Mouse (Mus musculus): ENCODE results near the gene Ntrk1. TPM values are rescaled to one million over a fixed set of nuclear protein-coding genes. Genes with fewer than 3 reads are reported as not detected.

Gene Ntrk1
- polyA plus RNA-seq, 1 experiment, result 3.8 TPM

DNA sequence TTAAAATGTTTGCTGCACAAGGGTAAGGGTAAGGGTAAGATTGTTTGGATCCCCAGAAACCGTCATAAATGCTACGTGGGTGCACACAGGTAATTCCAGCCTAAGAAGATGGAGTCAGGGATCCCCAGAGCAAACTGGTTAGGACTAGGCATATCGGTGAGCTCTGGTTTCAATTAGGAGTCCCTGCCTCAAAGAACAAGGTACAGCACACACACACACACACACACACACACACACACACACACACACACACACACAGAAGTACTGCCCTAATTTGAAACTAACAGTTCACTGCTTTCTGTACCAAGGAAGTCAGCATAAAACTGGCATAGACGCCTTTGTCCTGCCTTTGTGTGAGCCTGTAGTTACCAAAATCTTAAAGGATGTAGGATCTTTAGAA, 17.5 kb upstream of the Ntrk1 start:
- DNase-seq (ENCODE audit: low read depth), result no peak
- TF ChIP-seq CTCF (IDR thresholded peaks at IDR 0.05; ENCODE audit: borderline replicate concordance, extremely low read depth, insufficient read depth, insufficient read length) (no peak), POLR2A (IDR thresholded peaks at IDR 0.05; ENCODE audit: borderline replicate concordance, extremely low read depth, insufficient read depth, insufficient read length, poor library complexity, severe bottlenecking) (no peak)

- no peak for DNase-seq (ENCODE audit: low read depth)
- TF ChIP-seq CTCF (IDR thresholded peaks at IDR 0.05; ENCODE audit: borderline replicate concordance, extremely low read depth, insufficient read depth, insufficient read length) (no peak), POLR2A (IDR thresholded peaks at IDR 0.05; ENCODE audit: borderline replicate concordance, extremely low read depth, insufficient read depth, insufficient read length, poor library complexity, severe bottlenecking) (no peak)
Measured at GRCm38 (mm10) chr3:87811297-87811696, 16.3 kb upstream of the Ntrk1 start.

DNA sequence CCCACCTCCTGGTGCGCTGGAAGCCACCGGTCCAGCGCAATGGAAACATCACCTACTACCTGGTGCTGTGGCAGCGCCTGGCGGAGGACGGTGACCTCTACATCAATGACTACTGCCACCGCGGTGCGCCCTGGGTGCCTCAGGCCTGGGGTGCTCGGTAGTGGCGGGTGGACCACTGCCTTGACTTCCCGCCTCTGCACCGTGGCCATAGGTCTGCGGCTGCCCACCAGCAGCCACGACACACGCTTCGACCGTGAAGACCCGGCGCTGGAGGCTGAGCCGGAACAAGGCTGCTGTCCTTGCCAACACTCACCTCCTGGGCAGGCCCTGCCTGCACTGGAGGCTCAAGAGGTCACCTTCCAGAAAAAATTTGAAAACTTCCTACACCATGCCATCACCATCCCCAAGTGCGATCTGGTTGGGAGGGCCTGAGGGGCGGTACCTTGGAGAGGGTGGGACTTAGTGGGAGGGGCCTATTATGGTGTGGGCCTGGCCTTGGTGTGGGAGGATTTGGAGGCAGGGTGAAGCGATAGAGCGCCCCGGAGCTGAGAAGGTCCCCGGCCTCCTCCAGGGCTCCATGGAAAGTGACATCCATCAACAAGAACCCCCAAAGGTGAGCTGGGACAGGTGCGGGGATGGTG, 14.5 kb upstream of the Ntrk1 start:
- TF ChIP-seq POLR2A (IDR thresholded peaks at IDR 0.05; ENCODE audit: borderline replicate concordance, extremely low read depth, insufficient read depth, insufficient read length, poor library complexity, severe bottlenecking) (no peak), CTCF (IDR thresholded peaks at IDR 0.05; ENCODE audit: borderline replicate concordance, extremely low read depth, insufficient read depth, insufficient read length) (no peak)
- no peak for DNase-seq (ENCODE audit: low read depth)

GRCm38 (mm10) chr3:87804038-87804677, 9.2 kb upstream of the Ntrk1 start:
- DNase-seq (ENCODE audit: low read depth), result no peak
- no peak for TF ChIP-seq CTCF (IDR thresholded peaks at IDR 0.05; ENCODE audit: borderline replicate concordance, extremely low read depth, insufficient read depth, insufficient read length)
- TF ChIP-seq POLR2A (IDR thresholded peaks at IDR 0.05; ENCODE audit: borderline replicate concordance, extremely low read depth, insufficient read depth, insufficient read length, poor library complexity, severe bottlenecking), result no peak

DNA sequence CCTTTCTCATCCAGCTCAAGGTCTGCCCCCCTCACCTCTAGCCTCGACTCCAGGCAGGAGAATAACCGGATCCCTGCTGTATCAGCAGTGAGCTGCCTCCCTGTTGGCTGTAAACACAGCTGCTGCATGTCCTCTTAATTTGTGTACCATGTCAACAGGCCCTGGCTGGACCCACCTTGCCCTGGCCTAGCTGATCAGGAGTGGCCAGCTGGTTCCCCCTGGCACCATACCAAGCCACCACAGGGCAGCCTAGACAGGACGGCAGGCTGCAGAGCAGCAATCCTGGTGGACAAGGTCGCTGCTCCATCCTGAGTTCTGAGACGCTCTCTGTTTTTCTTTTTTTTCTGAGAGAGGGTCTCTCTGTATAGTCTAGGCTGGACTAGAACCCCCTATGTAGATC, 6.7 kb upstream of the Ntrk1 start:
- DNase-seq (ENCODE audit: low read depth), result no peak

GRCm38 (mm10) chr3:87796736-87797334, 1.9 kb upstream of the Ntrk1 start, which contains the start of gene Insrr:
Insrr (plus strand) TSS chr3:87796951.
- DNase-seq (ENCODE audit: low read depth), result no peak
- TF ChIP-seq POLR2A (IDR thresholded peaks at IDR 0.05; ENCODE audit: borderline replicate concordance, extremely low read depth, insufficient read depth, insufficient read length, poor library complexity, severe bottlenecking) (no peak), CTCF (IDR thresholded peaks at IDR 0.05; ENCODE audit: borderline replicate concordance, extremely low read depth, insufficient read depth, insufficient read length) (no peak)

More for the DNA sequence above, 6.7 kb upstream of the Ntrk1 start:
- no peak for TF ChIP-seq POLR2A (IDR thresholded peaks at IDR 0.05; ENCODE audit: borderline replicate concordance, extremely low read depth, insufficient read depth, insufficient read length, poor library complexity, severe bottlenecking)
- no peak for TF ChIP-seq CTCF (IDR thresholded peaks at IDR 0.05; ENCODE audit: borderline replicate concordance, extremely low read depth, insufficient read depth, insufficient read length)

DNA sequence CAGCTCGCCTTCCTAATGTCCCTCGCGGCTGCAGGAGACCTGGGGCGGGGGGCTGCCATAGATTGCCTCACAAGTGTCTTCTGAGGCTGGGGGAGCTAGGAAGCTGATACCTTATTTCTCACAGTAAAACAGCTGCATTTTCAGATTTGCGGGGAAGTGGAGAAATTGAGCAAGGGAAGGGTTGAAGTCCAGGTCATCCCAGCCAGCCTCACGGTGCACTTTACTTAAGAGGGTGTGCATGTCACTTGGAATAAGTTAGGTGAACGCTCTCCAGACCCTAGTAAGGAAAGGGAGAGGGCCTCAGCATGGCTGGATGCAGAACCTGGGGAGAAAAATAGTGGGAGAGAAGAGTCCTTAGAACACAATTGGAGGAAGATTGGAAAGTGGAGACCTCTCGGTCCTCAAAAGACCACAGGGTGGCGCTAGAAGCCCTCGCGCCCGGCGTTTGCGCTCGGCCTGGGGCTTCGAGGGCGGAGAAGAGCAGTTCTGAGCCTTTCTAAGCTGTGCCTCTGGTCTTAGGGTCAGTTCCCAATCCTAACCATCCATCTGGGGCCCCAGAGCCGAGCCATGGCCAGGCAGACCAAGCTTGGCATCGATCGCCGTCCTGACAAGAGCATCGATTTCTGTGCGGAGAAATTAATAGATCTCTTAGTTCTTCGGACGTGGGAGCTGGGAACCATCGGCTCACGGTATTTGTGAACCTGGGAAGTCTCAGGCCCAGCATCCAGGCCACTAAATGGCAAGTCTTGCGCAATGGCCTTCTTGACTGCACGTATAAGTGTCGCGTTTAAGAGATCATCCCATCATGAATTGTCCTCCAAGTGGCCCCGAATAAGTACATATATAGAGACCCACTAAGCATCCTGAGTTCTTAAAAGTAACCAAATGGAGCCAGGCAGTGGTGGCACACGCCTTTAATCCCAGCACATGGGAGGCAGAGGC, 645 bp upstream of the Ntrk1 start:
- TF ChIP-seq CTCF (IDR thresholded peaks at IDR 0.05; ENCODE audit: borderline replicate concordance, extremely low read depth, insufficient read depth, insufficient read length) (peak; percentile 78), POLR2A (IDR thresholded peaks at IDR 0.05; ENCODE audit: borderline replicate concordance, extremely low read depth, insufficient read depth, insufficient read length, poor library complexity, severe bottlenecking) (no peak)
- DNase-seq (ENCODE audit: low read depth), result peak; percentile 63

DNA sequence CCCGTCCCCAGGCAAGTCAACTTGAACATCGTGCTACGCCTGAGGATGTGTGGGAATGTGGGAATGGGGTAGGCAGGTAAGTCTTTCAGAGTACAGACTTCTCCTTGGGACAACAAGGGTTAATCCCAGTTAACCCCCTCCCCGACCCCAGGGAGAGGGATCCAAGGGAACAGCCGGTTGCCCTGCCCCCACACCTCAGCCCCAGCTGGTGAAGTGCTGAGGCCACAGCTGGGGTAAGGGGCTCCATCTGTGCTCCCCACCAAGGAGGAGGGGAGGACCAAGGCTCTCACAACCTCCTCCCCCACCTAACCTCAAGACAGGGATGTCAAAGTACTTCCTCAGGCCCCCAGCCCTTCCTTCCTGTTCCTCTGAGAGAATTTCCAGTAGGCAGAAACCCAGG, 5.2 kb downstream of the Ntrk1 start:
- peak; percentile 31 for DNase-seq (ENCODE audit: low read depth)
- TF ChIP-seq POLR2A (IDR thresholded peaks at IDR 0.05; ENCODE audit: borderline replicate concordance, extremely low read depth, insufficient read depth, insufficient read length, poor library complexity, severe bottlenecking) (no peak), CTCF (IDR thresholded peaks at IDR 0.05; ENCODE audit: borderline replicate concordance, extremely low read depth, insufficient read depth, insufficient read length) (no peak)

DNA sequence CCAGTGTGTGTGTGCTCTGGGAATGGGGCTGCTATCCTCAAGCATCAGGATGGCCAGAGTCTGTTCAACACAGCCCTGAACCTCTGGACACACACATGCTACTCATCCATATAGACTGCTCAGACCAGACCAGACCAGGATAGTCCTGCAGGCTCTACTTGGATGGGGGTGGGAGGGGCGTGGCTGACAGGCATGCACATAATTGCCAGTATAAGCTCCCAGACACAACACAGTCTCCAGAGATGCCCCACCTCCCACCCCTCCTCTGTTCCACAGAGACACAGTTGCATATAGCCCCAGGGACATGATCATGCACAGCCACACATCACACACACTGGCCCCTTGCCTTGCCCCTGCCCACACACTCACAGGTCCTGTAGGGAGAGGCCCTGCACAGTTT, 5.7 kb downstream of the Ntrk1 start:
- no peak for DNase-seq (ENCODE audit: low read depth)
- TF ChIP-seq POLR2A (IDR thresholded peaks at IDR 0.05; ENCODE audit: borderline replicate concordance, extremely low read depth, insufficient read depth, insufficient read length, poor library complexity, severe bottlenecking) (no peak), CTCF (IDR thresholded peaks at IDR 0.05; ENCODE audit: borderline replicate concordance, extremely low read depth, insufficient read depth, insufficient read length) (no peak)

GRCm38 (mm10) chr3:87785626-87786214, 9.2 kb downstream of the Ntrk1 start:
- no peak for DNase-seq (ENCODE audit: low read depth)
- TF ChIP-seq POLR2A (IDR thresholded peaks at IDR 0.05; ENCODE audit: borderline replicate concordance, extremely low read depth, insufficient read depth, insufficient read length, poor library complexity, severe bottlenecking), result no peak
- TF ChIP-seq CTCF (IDR thresholded peaks at IDR 0.05; ENCODE audit: borderline replicate concordance, extremely low read depth, insufficient read depth, insufficient read length), result no peak
